Mouse (Mus musculus) embryonic facial prominence, embryonic 10.5 days (tissue): Measurements from ENCODE around the gene U2surp. TPM values are rescaled to one million over a fixed set of nuclear protein-coding genes. Genes with fewer than 3 reads are reported as not detected.

Experiments
- DNase-seq: peaks from one replicate; pipeline ENCODE4 v3.0.0-alpha.2; 2017; ENCODE audit warnings: low spot score
- H3K27ac ChIP-seq: fragments of 300-500 bp; sonication (generic); replicated peaks from 2 replicates; pipeline ENCODE4 v1.5.1; 2016; ENCODE audit warnings: mild to moderate bottlenecking
- H3K27me3 ChIP-seq: fragments of 300-500 bp; sonication (generic); replicated peaks from 2 replicates; pipeline ENCODE4 v1.6.1; 2016; ENCODE audit warnings: low read depth, mild to moderate bottlenecking; ENCODE audit not compliant: poor library complexity, severe bottlenecking
- H3K36me3 ChIP-seq: fragments of 300-500 bp; sonication (generic); replicated peaks from 2 replicates; pipeline ENCODE4 v1.6.1; 2016; ENCODE audit warnings: mild to moderate bottlenecking, moderate library complexity
- H3K4me1 ChIP-seq: fragments of 300-500 bp; sonication (generic); 2 replicates; pipeline ENCODE4 v1.6.1; 2016
- H3K4me3 ChIP-seq: fragments of 300-500 bp; sonication (generic); 2 replicates; pipeline ENCODE4 v1.5.1; 2016; ENCODE audit warnings: mild to moderate bottlenecking, moderate library complexity
- H3K9me3 ChIP-seq: fragments of 300-500 bp; sonication (generic); 2 replicates; pipeline ENCODE4 v1.6.1; 2016; ENCODE audit warnings: mild to moderate bottlenecking
- WGBS: fragments of 180-500 bp; shearing (Covaris S2); methylation state at CpG from one replicate; pipeline ENCODE4 v1.1.7; 2016; 5-methylcytosine and 5-hydroxymethylcytosine counted together
- polyA plus RNA-seq: library from polyadenylated mRNA; unstranded; fragments of >200 nt; fragmentation: Nextera tagmentation; extraction: Ambion mirVana; gene quantifications from 2 replicates; pipeline ENCODE4 v1.2.1, GENCODE M21; 2016

Gene U2surp
- polyA plus RNA-seq, 1 experiment from 2014 or later, result 134 TPM

GRCm38 (mm10) chr9:95428277-95428676, 83.5 kb downstream of the U2surp start:
- Histone ChIP-seq H3K4me1 (no peaks in the 10 kb centered on the region), H3K36me3 (no peaks in the 10 kb centered on the region), H3K9me3 (no peaks in the 10 kb centered on the region), H3K27me3 (no peaks in the 10 kb centered on the region), H3K4me3 (no peak overlapping the region), H3K27ac (no peak overlapping the region)
- 85% methylated on average over 4 of the region's 4 CpGs for WGBS
- DNase-seq, result no peak

DNA sequence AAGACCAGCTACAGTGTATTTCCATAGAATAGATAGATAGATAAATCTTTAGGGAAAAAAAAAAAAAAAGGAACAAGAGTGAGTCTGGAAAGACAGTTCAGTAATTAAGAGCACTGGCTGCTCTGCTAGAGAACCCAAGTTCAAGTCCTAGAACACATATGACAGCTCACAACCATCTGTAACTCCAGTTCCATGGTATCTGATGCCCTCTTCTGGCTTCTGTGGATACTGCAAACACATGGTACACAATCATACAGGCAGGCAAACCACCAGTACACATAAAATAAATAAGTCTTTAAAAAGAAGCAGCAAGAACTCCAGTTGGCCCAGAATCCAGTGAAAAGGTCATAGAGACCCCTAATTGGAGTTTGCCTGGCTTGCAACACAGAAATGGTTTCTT, 97.9 kb downstream of the U2surp start:
- H3K4me1 ChIP-seq, result peaks cover 3% of the 10 kb centered on the region; the same call in 1 of the 2 replicates
- H3K36me3 ChIP-seq, result no peaks in the 10 kb centered on the region
- H3K27ac ChIP-seq, result no peak overlapping the region
- no peak overlapping the region for H3K4me3 ChIP-seq
- H3K9me3 ChIP-seq, result no peaks in the 10 kb centered on the region
- peaks cover 6% of the 10 kb centered on the region for H3K27me3 ChIP-seq
- no peak for DNase-seq

DNA sequence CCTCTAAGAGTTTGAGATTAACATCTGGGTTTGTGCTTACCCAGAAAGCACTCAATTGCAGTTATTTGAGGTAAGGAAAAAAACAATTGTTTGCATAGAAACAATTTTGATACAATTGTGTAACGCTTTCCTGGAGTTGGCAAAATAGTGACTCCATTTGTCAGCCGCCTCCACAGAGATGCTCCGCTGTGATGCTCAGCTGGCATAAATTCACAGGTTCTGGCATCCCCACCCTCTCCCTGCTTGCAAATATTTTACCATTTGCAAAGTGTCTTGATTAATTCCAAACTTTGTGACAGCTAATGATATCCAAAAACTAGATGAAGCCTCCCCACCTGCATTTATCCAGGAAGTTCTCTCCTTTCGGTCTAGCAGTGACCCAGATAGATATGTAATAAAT, 99.7 kb downstream of the U2surp start:
- H3K27me3 ChIP-seq, result peaks cover 18% of the 10 kb centered on the region
- no peak overlapping the region for H3K4me3 ChIP-seq
- peaks cover 11% of the 10 kb centered on the region for H3K4me1 ChIP-seq
- H3K36me3 ChIP-seq, result no peaks in the 10 kb centered on the region
- DNase-seq, result no peak
- no peak overlapping the region for H3K27ac ChIP-seq
- no peaks in the 10 kb centered on the region for H3K9me3 ChIP-seq
- 86% methylated on average over 4 of the region's 4 CpGs for WGBS

DNA sequence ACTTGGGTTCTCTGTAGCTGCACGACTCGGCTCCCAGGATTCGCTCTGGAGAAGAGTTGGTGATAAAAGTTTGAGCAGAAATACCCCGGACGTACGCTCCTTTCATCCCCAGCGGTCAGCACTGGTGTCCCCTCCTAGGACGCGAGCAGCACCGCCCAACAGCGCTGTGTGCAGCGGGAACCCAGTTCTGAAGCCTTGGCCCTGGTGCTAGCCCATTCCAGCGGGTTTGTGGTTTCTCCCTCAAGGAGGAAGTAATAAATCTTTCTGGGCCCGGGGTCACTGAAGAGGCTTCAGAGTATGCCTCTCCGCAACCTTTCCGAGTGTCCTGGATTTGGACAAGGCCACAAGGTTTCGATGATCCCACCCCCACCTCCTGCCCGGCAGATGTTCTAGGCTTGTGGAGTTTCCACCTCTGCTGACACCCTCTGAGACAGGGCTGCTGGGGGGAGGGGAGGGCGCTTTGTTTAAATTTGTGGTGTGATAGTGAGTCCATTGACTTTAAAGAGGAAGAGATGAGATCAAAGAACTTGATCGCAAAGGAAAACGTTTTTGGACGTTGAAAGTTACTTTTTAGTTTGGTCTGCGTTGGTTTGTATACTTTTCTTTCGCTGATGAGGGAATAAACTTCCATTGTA, 104.1 kb downstream of the U2surp start:
- DNase-seq, result no peak
- peak overlapping the region; percentile 88 for H3K27ac ChIP-seq
- peaks cover 33% of the 10 kb centered on the region for H3K4me1 ChIP-seq
- peaks cover 41% of the 10 kb centered on the region for H3K27me3 ChIP-seq
- 0 out of 2 replicates have a peak, but pooled peaks cover 2% of the 10 kb centered on the region for H3K36me3 ChIP-seq
- H3K9me3 ChIP-seq, result no peaks in the 10 kb centered on the region
- WGBS, result under 1% methylated on average over 24 of the region's 24 CpGs
- peak overlapping the region; percentile 82 for H3K4me3 ChIP-seq

Other genes with a start within 250 kb of the U2surp start
- 3.4 and 3.9 TPM in 2 replicates for gene Chst2, start 105.3 kb downstream of the U2surp start, polyA plus RNA-seq
- 0.16 and 0.19 TPM in 2 replicates for gene Paqr9, start 47.7 kb upstream of the U2surp start, polyA plus RNA-seq
- gene Pcolce2, start 125.6 kb upstream of the U2surp start, polyA plus RNA-seq, result 4.5 and 5.5 TPM in 2 replicates
- gene Trpc1, start 238.4 kb upstream of the U2surp start, polyA plus RNA-seq, result 1.9 and 2.4 TPM in 2 replicates